Mouse (Mus musculus) embryonic facial prominence, embryonic 13.5 days (tissue): ENCODE data around the gene Hamp2. TPM values are rescaled to one million over a fixed set of nuclear protein-coding genes. Genes with fewer than 3 reads are reported as not detected.

ENCODE experiments used
- ATAC-seq: fragments of 200-750 bp; cut with Nextera tagmentation; 2 replicates; pipeline ENCODE4 v1.8.0; 2017; ENCODE audit warnings: low read depth; ENCODE audit not compliant: insufficient number of reproducible peaks, insufficient read depth, low FRiP score, low TSS enrichment
- H3K27ac ChIP-seq: fragments of 300-500 bp; sonication (generic); 2 replicates; pipeline ENCODE4 v1.5.1; 2015; ENCODE audit warnings: moderate library complexity, mild to moderate bottlenecking, inconsistent platforms
- H3K27me3 ChIP-seq: fragments of 300-500 bp; sonication (generic); 2 replicates; pipeline ENCODE4 v1.6.1; 2015; ENCODE audit warnings: mild to moderate bottlenecking, inconsistent platforms
- H3K36me3 ChIP-seq: fragments of 300-500 bp; sonication (generic); 2 replicates; pipeline ENCODE4 v1.6.1; 2015; ENCODE audit warnings: mild to moderate bottlenecking, inconsistent platforms
- H3K4me1 ChIP-seq: fragments of 300-500 bp; sonication (generic); 2 replicates; pipeline ENCODE4 v1.6.1; 2015; ENCODE audit warnings: inconsistent platforms
- H3K4me2 ChIP-seq: fragments of 300-500 bp; sonication (generic); 2 replicates; pipeline ENCODE4 v1.6.1; 2015; ENCODE audit warnings: moderate library complexity, mild to moderate bottlenecking, inconsistent platforms
- H3K4me3 ChIP-seq: fragments of 300-500 bp; sonication (generic); 2 replicates; pipeline ENCODE4 v1.5.1; 2015; ENCODE audit warnings: mild to moderate bottlenecking, inconsistent platforms
- H3K9ac ChIP-seq: fragments of 300-500 bp; sonication (generic); 2 replicates; pipeline ENCODE4 v1.6.1; 2015; ENCODE audit warnings: mild to moderate bottlenecking, inconsistent platforms
- H3K9me3 ChIP-seq: fragments of 300-500 bp; sonication (generic); 2 replicates; pipeline ENCODE4 v1.6.1; 2016; ENCODE audit warnings: inconsistent platforms
- WGBS: fragments of 180-500 bp; shearing (Covaris S2); methylation state at CpG from one replicate; pipeline ENCODE4 v1.1.7; 2015; ENCODE audit warnings: mixed read lengths; 5-methylcytosine and 5-hydroxymethylcytosine counted together
- polyA plus RNA-seq: library from polyadenylated mRNA; unstranded; fragments of >200 nt; fragmentation: Nextera tagmentation; extraction: Ambion mirVana; gene quantifications from 2 replicates; pipeline ENCODE4 v1.2.1, GENCODE M21; 2015

The Hamp2 gene
- polyA plus RNA-seq, 1 experiment from 2014 or later: 1.4 TPM

GRCm38 (mm10) chr7:30887568-30888188 is 36.8 kb downstream of the Hamp2 start:
- H3K27me3 ChIP-seq: no peaks in the 10 kb centered on the region
- ATAC-seq: no peak
- H3K9me3 ChIP-seq: no peaks in the 10 kb centered on the region
- no peak overlapping the region for H3K4me3 ChIP-seq
- H3K4me2 ChIP-seq: no peak overlapping the region
- no peak overlapping the region for H3K27ac ChIP-seq
- no peaks in the 10 kb centered on the region for H3K36me3 ChIP-seq
- H3K9ac ChIP-seq: no peak overlapping the region
- H3K4me1 ChIP-seq: no peaks in the 10 kb centered on the region
- WGBS: 81% methylated on average over 14 of the region's 14 CpGs

- Histone ChIP-seq H3K4me2 (no peak overlapping the region), H3K27me3 (no peaks in the 10 kb centered on the region)
Observed at GRCm38 (mm10) chr7:30886852-30887251, 37.6 kb downstream of the Hamp2 start.

GRCm38 (mm10) chr7:30884047-30884446 is 40.4 kb downstream of the Hamp2 start:
- H3K27me3 ChIP-seq: no peaks in the 10 kb centered on the region
- H3K36me3 ChIP-seq: no peaks in the 10 kb centered on the region
- no peaks in the 10 kb centered on the region for H3K4me1 ChIP-seq
- H3K4me2 ChIP-seq: no peak overlapping the region
- H3K9ac ChIP-seq: no peak overlapping the region
- no peak overlapping the region for H3K4me3 ChIP-seq
- H3K9me3 ChIP-seq: no peaks in the 10 kb centered on the region
- no peak for ATAC-seq
- no peak overlapping the region for H3K27ac ChIP-seq

More at GRCm38 (mm10) chr7:30886852-30887251, 37.6 kb downstream of the Hamp2 start:
- Histone ChIP-seq H3K4me3 (no peak overlapping the region), H3K4me1 (no peaks in the 10 kb centered on the region), H3K27ac (no peak overlapping the region), H3K9ac (no peak overlapping the region), H3K36me3 (no peaks in the 10 kb centered on the region), H3K9me3 (no peaks in the 10 kb centered on the region)
- WGBS: 77% methylated on average over 4 of the region's 4 CpGs
- ATAC-seq: no peak

GRCm38 (mm10) chr7:30881367-30881766 is 43.1 kb downstream of the Hamp2 start:
- WGBS: 79% methylated on average over 3 of the region's 3 CpGs
- no peak overlapping the region for H3K27ac ChIP-seq
- ATAC-seq: no peak

GRCm38 (mm10) chr7:30880176-30880575 is 44.3 kb downstream of the Hamp2 start, which contains the start of gene Cd22:
TSS of gene Cd22 (minus strand) at chr7:30880342.
- no peak for ATAC-seq
- H3K4me1 ChIP-seq: no peaks in the 10 kb centered on the region
- no peaks in the 10 kb centered on the region for H3K27me3 ChIP-seq
- no peak within 1 kb of the TSS for H3K27ac ChIP-seq
- H3K36me3 ChIP-seq: no peaks in the 10 kb centered on the region
- no peak within 1 kb of the TSS for H3K4me3 ChIP-seq
- no peak within 1 kb of the TSS for H3K9ac ChIP-seq
- WGBS: 58% methylated on average over 7 of the region's 7 CpGs
- H3K4me2 ChIP-seq: no peak within 1 kb of the TSS
- no peaks in the 10 kb centered on the region for H3K9me3 ChIP-seq

More at GRCm38 (mm10) chr7:30881367-30881766, 43.1 kb downstream of the Hamp2 start:
- no peak overlapping the region for H3K9ac ChIP-seq
- H3K4me2 ChIP-seq: no peak overlapping the region
- no peak overlapping the region for H3K4me3 ChIP-seq
- H3K9me3 ChIP-seq: no peaks in the 10 kb centered on the region
- H3K36me3 ChIP-seq: no peaks in the 10 kb centered on the region
- H3K27me3 ChIP-seq: no peaks in the 10 kb centered on the region
- H3K4me1 ChIP-seq: no peaks in the 10 kb centered on the region

GRCm38 (mm10) chr7:30878950-30879349 is 45.5 kb downstream of the Hamp2 start:
- Histone ChIP-seq H3K4me2 (no peak overlapping the region), H3K27me3 (no peaks in the 10 kb centered on the region), H3K36me3 (no peaks in the 10 kb centered on the region), H3K9me3 (no peaks in the 10 kb centered on the region), H3K27ac (no peak overlapping the region), H3K4me3 (no peak overlapping the region), H3K4me1 (no peaks in the 10 kb centered on the region), H3K9ac (no peak overlapping the region)
- ATAC-seq: no peak
- 73% methylated on average over 6 of the region's 6 CpGs for WGBS

GRCm38 (mm10) chr7:30873083-30873482 is 51.4 kb downstream of the Hamp2 start:
- H3K4me2 ChIP-seq: peak overlapping the region; percentile 43
- H3K9ac ChIP-seq: no peak overlapping the region
- H3K4me1 ChIP-seq: no peaks in the 10 kb centered on the region
- ATAC-seq: no peak
- no peaks in the 10 kb centered on the region for H3K9me3 ChIP-seq
- H3K27ac ChIP-seq: no peak overlapping the region
- H3K36me3 ChIP-seq: no peaks in the 10 kb centered on the region
- H3K4me3 ChIP-seq: no peak overlapping the region
- WGBS: 19% methylated on average over 15 of the region's 15 CpGs
- peaks cover 11% of the 10 kb centered on the region for H3K27me3 ChIP-seq

Other genes with a start within 250 kb of the Hamp2 start
- not detected in 2 replicates for gene 2200002J24Rik, start 225.8 kb downstream of the Hamp2 start, polyA plus RNA-seq
- 0.10 and 0.17 TPM in 2 replicates for gene Atp4a, start 212.5 kb downstream of the Hamp2 start, polyA plus RNA-seq
- gene Tmem147, start 195.1 kb downstream of the Hamp2 start, polyA plus RNA-seq: 181 and 185 TPM in 2 replicates
- gene Gapdhs, start 181.0 kb downstream of the Hamp2 start, polyA plus RNA-seq: 0.74 and 0.90 TPM in 2 replicates
- gene Sbsn, start 173.2 kb downstream of the Hamp2 start, polyA plus RNA-seq: 2.5 and 3.3 TPM in 2 replicates
- gene Dmkn, start 160.9 kb downstream of the Hamp2 start, polyA plus RNA-seq: 14.5 and 22.3 TPM in 2 replicates
- 72.6 and 127 TPM in 2 replicates for gene Krtdap, start 136.8 kb downstream of the Hamp2 start, polyA plus RNA-seq
- gene Ffar2, start 100.9 kb downstream of the Hamp2 start, polyA plus RNA-seq: not detected in 2 replicates
- not detected in 2 replicates for gene Ffar3, start 68.5 kb downstream of the Hamp2 start, polyA plus RNA-seq
- gene Ffar1, start 63.1 kb downstream of the Hamp2 start, polyA plus RNA-seq: not detected in 2 replicates
- gene Cd22, start 44.3 kb downstream of the Hamp2 start, polyA plus RNA-seq: 0.18 TPM in 1 of 2 replicates, not detected in the other
- gene Mag, start 9.8 kb downstream of the Hamp2 start, polyA plus RNA-seq: 0.34 and 0.49 TPM in 2 replicates
- gene Hamp, start 19.4 kb upstream of the Hamp2 start, polyA plus RNA-seq: not detected in 2 replicates
- 21.9 and 25.0 TPM in 2 replicates for gene Usf2, start 32.1 kb upstream of the Hamp2 start, polyA plus RNA-seq
- gene Lsr, start 48.8 kb upstream of the Hamp2 start, polyA plus RNA-seq: 26.1 and 29.3 TPM in 2 replicates
- gene Fam187b, start 49.1 kb upstream of the Hamp2 start, polyA plus RNA-seq: 1.5 and 2.6 TPM in 2 replicates
- gene Fxyd5, start 117.8 kb upstream of the Hamp2 start, polyA plus RNA-seq: 16.7 and 20.7 TPM in 2 replicates
- gene Fxyd7, start 126.8 kb upstream of the Hamp2 start, polyA plus RNA-seq: 18.3 and 23.1 TPM in 2 replicates
- gene Fxyd1, start 132.5 kb upstream of the Hamp2 start, polyA plus RNA-seq: 50.0 and 59.2 TPM in 2 replicates
- gene Lgi4, start 134.7 kb upstream of the Hamp2 start, polyA plus RNA-seq: 1.3 and 1.7 TPM in 2 replicates
- gene Fxyd3, start 152.0 kb upstream of the Hamp2 start, polyA plus RNA-seq: 55.9 and 59.6 TPM in 2 replicates
- gene Hpn, start 190.6 kb upstream of the Hamp2 start, polyA plus RNA-seq: 5.6 and 6.4 TPM in 2 replicates
- gene Scn1b, start 202.3 kb upstream of the Hamp2 start, polyA plus RNA-seq: 4.3 and 4.8 TPM in 2 replicates
- 82.6 and 84.8 TPM in 2 replicates for gene Gramd1a, start 231.2 kb upstream of the Hamp2 start, polyA plus RNA-seq